In the genomic region with DNA sequence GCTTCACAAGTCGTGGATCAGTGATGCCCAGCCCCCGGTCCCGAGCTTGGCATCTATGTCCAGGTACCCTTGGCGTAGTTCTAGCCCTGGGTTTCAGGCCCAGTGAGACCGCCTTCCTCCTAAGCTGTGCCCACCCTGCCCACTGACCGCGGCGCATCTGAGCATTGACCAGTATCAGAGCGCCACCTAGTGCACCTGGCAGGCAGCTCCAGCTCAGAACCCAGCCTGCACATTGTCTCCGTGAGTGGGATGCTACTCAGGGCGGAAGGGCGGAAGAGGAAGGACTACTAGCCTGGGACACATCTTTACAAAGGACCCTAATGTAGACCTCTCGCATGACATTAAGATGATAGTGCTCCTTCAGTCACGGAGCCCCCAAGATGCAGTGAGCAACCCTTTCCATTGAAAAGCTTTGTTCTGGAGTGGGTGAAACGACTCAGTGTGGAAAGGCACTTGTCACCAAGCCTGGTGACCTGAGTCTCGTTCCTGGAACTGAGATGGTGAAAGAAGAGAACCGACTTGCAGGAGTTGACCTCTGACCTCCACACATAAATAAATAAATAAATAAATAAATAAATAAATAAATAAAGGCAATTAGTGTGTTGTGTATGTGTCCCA, we compare ENCODE assay signal across 8 mouse cellular contexts. TPM values are rescaled to one million over a fixed set of nuclear protein-coding genes. Genes with fewer than 3 reads are reported as not detected.
DNase-seq lines count a peak whose midpoint lies in the region; ATAC-seq and TF ChIP-seq lines count a peak whose summit lies in the region.

No protein-coding gene starts in this region.

- peak; percentile 54 to 58 for DNase-seq in B cell, adult 2 months
- DNase-seq in kidney, postnatal 0 days (ENCODE audit: low spot score) = peak; percentile 84
- peak; percentile 11 for DNase-seq in liver, adult 2 months (ENCODE audit: extremely low read depth, low read depth, low spot score)
- DNase-seq in neural tube, embryonic 10.5 days (ENCODE audit: extremely low spot score, low spot score) = peak; percentile 88
- peak; percentile 72 for DNase-seq in stomach, postnatal 0 days (ENCODE audit: low spot score)

- 14% methylated on average over 17 of the region's 17 CpGs for WGBS in bone marrow, adult 2 months
- WGBS in heart, embryonic 14.5 days = 7% methylated on average over 17 of the region's 17 CpGs
- WGBS in kidney, postnatal 0 days = 8% methylated on average over 17 of the region's 17 CpGs
- 10% methylated on average over 17 of the region's 17 CpGs for WGBS in liver, adult 2 months
- WGBS in stomach, postnatal 0 days = 9% methylated on average over 17 of the region's 17 CpGs

- peak; percentile 87 for TF ChIP-seq CTCF in bone marrow, adult 2 months (IDR thresholded peaks at IDR 0.05; ENCODE audit: control insufficient read depth, insufficient read depth, low read length)
- TF ChIP-seq CTCF in embryonic fibroblast, embryonic 13.5 days (IDR thresholded peaks at IDR 0.05; ENCODE audit: borderline replicate concordance, insufficient read depth, low read length) = peak; percentile 99
- TF ChIP-seq CTCF in kidney, postnatal 0 days (IDR thresholded peaks at IDR 0.05; ENCODE audit: low read depth) = peak; percentile 94
- TF ChIP-seq CTCF in liver, adult 2 months (IDR thresholded peaks at IDR 0.05; ENCODE audit: low read depth, low read length) = peak; percentile 95
- peak; percentile 98 for TF ChIP-seq CTCF in stomach, postnatal 0 days (IDR thresholded peaks at IDR 0.05; ENCODE audit: low read depth)

- H3K79me2 ChIP-seq in liver, adult 2 months (ENCODE audit: control insufficient read depth, insufficient read depth, low read length) = no peaks in the 10 kb centered on the region

- peaks cover 13% of the 10 kb centered on the region for H3K27me3 ChIP-seq in heart, embryonic 14.5 days (ENCODE audit: control insufficient read depth, insufficient read depth, low read length)
- no peaks in the 10 kb centered on the region for H3K27me3 ChIP-seq in kidney, postnatal 0 days (ENCODE audit: insufficient read depth, low read length)
- no peaks in the 10 kb centered on the region for H3K27me3 ChIP-seq in liver, adult 2 months (ENCODE audit: control insufficient read depth, insufficient read depth, low read length)
- no peaks in the 10 kb centered on the region for H3K27me3 ChIP-seq in stomach, postnatal 0 days (ENCODE audit: control insufficient read depth, insufficient read depth, low read length)

- no peaks in the 10 kb centered on the region for H3K36me3 ChIP-seq in heart, embryonic 14.5 days (ENCODE audit: control insufficient read depth, insufficient read depth, low read length)
- no peaks in the 10 kb centered on the region for H3K36me3 ChIP-seq in kidney, postnatal 0 days (ENCODE audit: insufficient read depth, low read length)
- no peaks in the 10 kb centered on the region for H3K36me3 ChIP-seq in liver, adult 2 months (ENCODE audit: control insufficient read depth, insufficient read depth, low read length)
- H3K36me3 ChIP-seq in stomach, postnatal 0 days (ENCODE audit: control insufficient read depth, insufficient read depth, low read length) = no peaks in the 10 kb centered on the region

- no peaks in the 10 kb centered on the region for H3K4me1 ChIP-seq in bone marrow, adult 2 months (ENCODE audit: control insufficient read depth, insufficient read depth, low read length)
- H3K4me1 ChIP-seq in embryonic fibroblast, embryonic 13.5 days (ENCODE audit: control insufficient read depth, insufficient read depth, low read length) = no peaks in the 10 kb centered on the region
- H3K4me1 ChIP-seq in heart, embryonic 14.5 days (ENCODE audit: control insufficient read depth in 2 of 2, insufficient read depth in 2 of 2, low read length in 2 of 2) = no peaks in the 10 kb centered on the region
- no peaks in the 10 kb centered on the region for H3K4me1 ChIP-seq in kidney, postnatal 0 days (replicated peaks; ENCODE audit: insufficient read depth, low read length)
- no peaks in the 10 kb centered on the region for H3K4me1 ChIP-seq in liver, adult 2 months (ENCODE audit: control insufficient read depth, insufficient read depth, low read length)
- H3K4me1 ChIP-seq in stomach, postnatal 0 days (replicated peaks; ENCODE audit: control insufficient read depth, insufficient read depth) = no peaks in the 10 kb centered on the region

- peak; percentile 33; the same call in 1 of the 2 replicates for ATAC-seq in heart, embryonic 14.5 days (ENCODE audit: insufficient number of reproducible peaks, insufficient read depth, low FRiP score, low read depth)
- peak; percentile 72; the same call in 1 of the 2 replicates for ATAC-seq in kidney, postnatal 0 days (replicated peaks; ENCODE audit: low FRiP score, low read depth)
- peak; percentile 75 for ATAC-seq in stomach, postnatal 0 days (ENCODE audit: low FRiP score, low TSS enrichment)

- H3K9me3 ChIP-seq in heart, embryonic 14.5 days (ENCODE audit: control insufficient read depth, low read length) = 0 out of 2 replicates have a peak, but pooled peaks cover 2% of the 10 kb centered on the region
- H3K9me3 ChIP-seq in kidney, postnatal 0 days (replicated peaks; ENCODE audit: low read length) = no peaks in the 10 kb centered on the region
- no peaks in the 10 kb centered on the region for H3K9me3 ChIP-seq in stomach, postnatal 0 days (ENCODE audit: control insufficient read depth, low read length)

- no peak for TF ChIP-seq EP300 in stomach, postnatal 0 days (optimal IDR thresholded peaks at IDR 0.05)

- H3K4me3 ChIP-seq in bone marrow, adult 2 months (replicated peaks; ENCODE audit: control insufficient read depth, low read depth, low read length) = no peak overlapping the region
- H3K4me3 ChIP-seq in embryonic fibroblast, embryonic 13.5 days (ENCODE audit: insufficient read depth, low read length) = no peak overlapping the region
- no peak overlapping the region for H3K4me3 ChIP-seq in heart, embryonic 14.5 days (ENCODE audit: control insufficient read depth in 1 of 2, insufficient read depth in 1 of 2, low read depth in 1 of 2, low read length in 2 of 2)
- H3K4me3 ChIP-seq in kidney, postnatal 0 days (replicated peaks; ENCODE audit: low read depth, low read length) = no peak overlapping the region
- H3K4me3 ChIP-seq in liver, adult 2 months (ENCODE audit: insufficient read depth, low read depth, low read length) = no peak overlapping the region
- H3K4me3 ChIP-seq in stomach, postnatal 0 days (ENCODE audit: low read depth, low read length) = no peak overlapping the region

- peak overlapping the region; percentile 39 for H3K4me2 ChIP-seq in heart, embryonic 14.5 days (ENCODE audit: low read length)
- H3K4me2 ChIP-seq in kidney, postnatal 0 days (ENCODE audit: low read length) = no peak overlapping the region
- 0 out of 2 replicates have a peak overlapping the region, but pooled peaks have one; percentile 11 for H3K4me2 ChIP-seq in stomach, postnatal 0 days (replicated peaks; ENCODE audit: low read depth)

- no peak overlapping the region for H3K27ac ChIP-seq in bone marrow, adult 2 months (ENCODE audit: control insufficient read depth, insufficient read depth, low read depth, low read length, poor library complexity)
- H3K27ac ChIP-seq in embryonic fibroblast, embryonic 13.5 days (ENCODE audit: insufficient read depth, low read length) = no peak overlapping the region
- H3K27ac ChIP-seq in heart, embryonic 14.5 days (replicated peaks in 1 of 2; ENCODE audit: control insufficient read depth in 1 of 2, insufficient read depth in 1 of 2, low read depth in 2 of 2, low read length in 2 of 2) = no peak overlapping the region
- H3K27ac ChIP-seq in kidney, postnatal 0 days = no peak overlapping the region
- no peak overlapping the region for H3K27ac ChIP-seq in liver, adult 2 months (replicated peaks; ENCODE audit: insufficient read depth, low read depth, low read length)
- H3K27ac ChIP-seq in stomach, postnatal 0 days (replicated peaks) = no peak overlapping the region

- TF ChIP-seq POLR2A in bone marrow, adult 2 months (IDR thresholded peaks at IDR 0.05; ENCODE audit: borderline replicate concordance, control insufficient read depth, low read depth, low read length) = no peak
- TF ChIP-seq POLR2A in embryonic fibroblast, embryonic 13.5 days (IDR thresholded peaks at IDR 0.05; ENCODE audit: low read depth, low read length) = no peak
- TF ChIP-seq POLR2A in liver, adult 2 months (IDR thresholded peaks at IDR 0.05; ENCODE audit: extremely low read depth, insufficient read depth, low read length) = no peak

- no peak overlapping the region for H3K9ac ChIP-seq in heart, embryonic 14.5 days (ENCODE audit: low read length)
- H3K9ac ChIP-seq in kidney, postnatal 0 days (ENCODE audit: low read depth, low read length) = no peak overlapping the region
- no peak overlapping the region for H3K9ac ChIP-seq in liver, adult 2 months (ENCODE audit: low read depth, low read length)
- no peak overlapping the region for H3K9ac ChIP-seq in stomach, postnatal 0 days (ENCODE audit: low read length)

RNA-seq across cellular contexts. Expression of gene Mrm1, which starts 24.7 kb away (rescaled TPM):
- 39.1 and 41.7 TPM in 2 replicates for polyA plus RNA-seq in bone marrow, adult 2 months (2011; ENCODE audit: insufficient read depth, insufficient read length, low replicate concordance, missing spikeins)
- 5.9 and 8.4 TPM in 2 replicates for polyA plus RNA-seq in embryonic fibroblast, embryonic 13.5 days (2011; ENCODE audit: insufficient read length, low read depth, missing spikeins)
- polyA plus RNA-seq in heart, embryonic 14.5 days (2014; fragmentation: Nextera tagmentation; extraction: Ambion mirVana) = 17.5 and 20.5 TPM in 2 replicates
- polyA plus RNA-seq in kidney, postnatal 0 days (2015; fragmentation: Nextera tagmentation; extraction: Ambion mirVana) = 10.8 and 12.8 TPM in 2 replicates
- 2.2 and 2.6 TPM in 2 replicates for total RNA-seq in liver, adult 2 months (2014; rRNA removed)
- polyA plus RNA-seq in liver, adult 2 months (2012; rRNA removed) = 3.1 and 3.9 TPM in 2 replicates
- 9.0 and 10.3 TPM in 2 replicates for polyA plus RNA-seq in stomach, postnatal 0 days (2015; fragmentation: Nextera tagmentation; extraction: Ambion mirVana)

RNA-seq across cellular contexts. Expression of gene Dhrs11, which starts 34.2 kb away (rescaled TPM):
- 144 and 158 TPM in 2 replicates for polyA plus RNA-seq in bone marrow, adult 2 months (2011; ENCODE audit: insufficient read depth, insufficient read length, low replicate concordance, missing spikeins)
- polyA plus RNA-seq in embryonic fibroblast, embryonic 13.5 days (2011; ENCODE audit: insufficient read length, low read depth, missing spikeins) = 9.7 and 14.1 TPM in 2 replicates
- polyA plus RNA-seq in heart, embryonic 14.5 days (2014; fragmentation: Nextera tagmentation; extraction: Ambion mirVana) = 46.5 and 56.5 TPM in 2 replicates
- 13.8 and 16.1 TPM in 2 replicates for polyA plus RNA-seq in kidney, postnatal 0 days (2015; fragmentation: Nextera tagmentation; extraction: Ambion mirVana)
- total RNA-seq in liver, adult 2 months (2014; rRNA removed) = 14.8 and 23.2 TPM in 2 replicates
- polyA plus RNA-seq in liver, adult 2 months (2012; rRNA removed) = 68.3 and 75.1 TPM in 2 replicates
- polyA plus RNA-seq in stomach, postnatal 0 days (2015; fragmentation: Nextera tagmentation; extraction: Ambion mirVana) = 10.7 and 12.3 TPM in 2 replicates

Comparison
In these comparisons a context has a peak if more than half of its experiments do, and no peak if none do; other contexts are left out.
1. DNase-seq: peak in every context shown above with its lines; median percentile 88 in neural tube, embryonic 10.5 days; 84 in kidney, postnatal 0 days; 72 in stomach, postnatal 0 days; 56 in B cell, adult 2 months; 11 in liver, adult 2 months.